In genomic region chr15:31006050-31006824, GRCm38 (mm10) we compare ENCODE assay signal across 16 mouse cellular contexts.
DNase-seq lines count a peak whose midpoint lies in the region; ATAC-seq and TF ChIP-seq lines count a peak whose summit lies in the region.
"Had no signal": no experiment of that assay in that cellular context is flagged by ENCODE, and none has a peak within 500 bp of the region (broad histone marks: within the 10 kb centered on the region; RNA-seq: fewer than 3 reads in every experiment).

No protein-coding gene starts in this region.

- WGBS in kidney, embryonic 15.5 days = 62% methylated on average over 8 of the region's 8 CpGs
- 74% methylated on average over 8 of the region's 8 CpGs for WGBS in hindbrain, embryonic 13.5 days
- WGBS in midbrain, postnatal 0 days = 77% methylated on average over 8 of the region's 8 CpGs

- ATAC-seq in cerebellum, adult (ENCODE audit: insufficient number of reproducible peaks, low FRiP score, low TSS enrichment) = no peak
- ATAC-seq in kidney, embryonic 15.5 days (replicated peaks; ENCODE audit: low FRiP score) = 0 out of 2 replicates have a peak, but pooled peaks have one; percentile 29
- ATAC-seq in hindbrain, embryonic 13.5 days (ENCODE audit: low FRiP score) = peak; percentile 39; the same call in 1 of the 2 replicates
- ATAC-seq in midbrain, postnatal 0 days (ENCODE audit: low FRiP score) = no peak
- ATAC-seq in activated CD4-positive, CD25-positive, alpha-beta regulatory T cell, adult 4 months = no peak
- ATAC-seq: intestine, embryonic 16.5 days; lung, postnatal 0 days had no signal

- H3K27ac ChIP-seq in kidney, embryonic 15.5 days = no peak overlapping the region
- peak overlapping the region; percentile 20; the same call in 1 of the 2 replicates for H3K27ac ChIP-seq in hindbrain, embryonic 13.5 days
- H3K27ac ChIP-seq in midbrain, postnatal 0 days (ENCODE audit: low read depth, low read length) = no peak overlapping the region
- no peak overlapping the region for H3K27ac ChIP-seq in gastrocnemius, adult 2 months
- H3K27ac ChIP-seq: heart, adult 2 months; layer of hippocampus, adult 2 months; liver, embryonic 13.5 days had no signal

- H3K4me3 ChIP-seq in kidney, embryonic 15.5 days (replicated peaks) = no peak overlapping the region
- no peak overlapping the region for H3K4me3 ChIP-seq in hindbrain, embryonic 13.5 days
- H3K4me3 ChIP-seq in midbrain, postnatal 0 days (ENCODE audit: low read depth, low read length) = no peak overlapping the region
- no peak overlapping the region for H3K4me3 ChIP-seq in gastrocnemius, adult 2 months
- H3K4me3 ChIP-seq: heart, adult 2 months; layer of hippocampus, adult 2 months; liver, embryonic 13.5 days; megakaryocyte, embryonic 14.5 days had no signal

- no peak overlapping the region for H3K4me2 ChIP-seq in kidney, embryonic 15.5 days
- no peak overlapping the region for H3K4me2 ChIP-seq in hindbrain, embryonic 13.5 days
- H3K4me2 ChIP-seq in midbrain, postnatal 0 days (ENCODE audit: low read depth, low read length, poor library complexity, severe bottlenecking) = no peak overlapping the region
- H3K4me2 ChIP-seq: liver, embryonic 13.5 days had no signal

- no peak for TF ChIP-seq CTCF in midbrain, postnatal 0 days (IDR thresholded peaks at IDR 0.05)
- no peak for TF ChIP-seq CTCF in gastrocnemius, adult 2 months (IDR thresholded peaks at IDR 0.05)

- intact Hi-C loops in gastrocnemius, adult 2 months (cut with DNase I) = no loop called here

- DNase-seq in cerebellum, postnatal 10 days = peak; percentile 16 to 23
- no peak for DNase-seq in kidney, adult 9 months
- peak; percentile 67 for DNase-seq in midbrain, postnatal 0 days (ENCODE audit: low spot score)
- no peak for DNase-seq in gastrocnemius, adult 2 months
- DNase-seq: cerebellum, adult 11-12 months; heart, adult 2 months; liver, embryonic 13.5 days; thymus, adult 18-20 months had no signal

- no peaks in the 10 kb centered on the region for H3K36me3 ChIP-seq in kidney, embryonic 15.5 days
- H3K36me3 ChIP-seq in hindbrain, embryonic 13.5 days = peaks cover 10% of the 10 kb centered on the region
- peaks cover 7% of the 10 kb centered on the region; the same call in 1 of the 2 replicates for H3K36me3 ChIP-seq in midbrain, postnatal 0 days (ENCODE audit: insufficient read depth, low read length)
- H3K36me3 ChIP-seq: liver, embryonic 13.5 days had no signal

- no peak overlapping the region for H3K9ac ChIP-seq in kidney, embryonic 15.5 days
- H3K9ac ChIP-seq in hindbrain, embryonic 13.5 days = no peak overlapping the region
- H3K9ac ChIP-seq in midbrain, postnatal 0 days (replicated peaks; ENCODE audit: low read length, poor library complexity, severe bottlenecking) = no peak overlapping the region
- H3K9ac ChIP-seq: liver, embryonic 13.5 days had no signal

- H3K4me1 ChIP-seq in kidney, embryonic 15.5 days = peaks cover 6% of the 10 kb centered on the region; the same call in 1 of the 2 replicates
- H3K4me1 ChIP-seq in hindbrain, embryonic 13.5 days (replicated peaks) = peaks cover 6% of the 10 kb centered on the region
- no peaks in the 10 kb centered on the region for H3K4me1 ChIP-seq in midbrain, postnatal 0 days (ENCODE audit: insufficient read depth, low read length)
- H3K4me1 ChIP-seq: liver, embryonic 13.5 days; megakaryocyte, embryonic 14.5 days had no signal

- H3K27me3 ChIP-seq in kidney, embryonic 15.5 days = no peaks in the 10 kb centered on the region
- H3K27me3 ChIP-seq in hindbrain, embryonic 13.5 days = no peaks in the 10 kb centered on the region
- no peaks in the 10 kb centered on the region for H3K27me3 ChIP-seq in midbrain, postnatal 0 days (ENCODE audit: insufficient read depth, low read length)
- H3K27me3 ChIP-seq: liver, embryonic 13.5 days had no signal

- no peaks in the 10 kb centered on the region for H3K9me3 ChIP-seq in kidney, embryonic 15.5 days (replicated peaks)
- no peaks in the 10 kb centered on the region for H3K9me3 ChIP-seq in hindbrain, embryonic 13.5 days
- H3K9me3 ChIP-seq in midbrain, postnatal 0 days (ENCODE audit: low read length) = no peaks in the 10 kb centered on the region
- H3K9me3 ChIP-seq: liver, embryonic 13.5 days had no signal

Comparison
In these comparisons a context has a peak if more than half of its experiments do, and no peak if none do; other contexts are left out.
1. DNase-seq: peak in cerebellum, postnatal 10 days (2 of 2) and midbrain, postnatal 0 days (single experiment); none in kidney, adult 9 months (single experiment) and gastrocnemius, adult 2 months (single experiment).
2. ATAC-seq: peak in kidney, embryonic 15.5 days (single experiment) and hindbrain, embryonic 13.5 days (single experiment); none in cerebellum, adult (single experiment), midbrain, postnatal 0 days (single experiment) and activated CD4-positive, CD25-positive, alpha-beta regulatory T cell, adult 4 months (single experiment).